Mouse (Mus musculus): ENCODE data around the gene Ciao2b. TPM values are rescaled to one million over a fixed set of nuclear protein-coding genes. Genes with fewer than 3 reads are reported as not detected.
A peak's percentile ranks its signal among the peaks of the same experiment; 100 is the strongest.
"Not testable (repeated sequence)": the region's sequence is repeated elsewhere in the genome, so short reads cannot be mapped to it uniquely, and the experiment has no call there.

Gene Ciao2b
- 53.2 and 69.5 TPM in 2 replicates for polyA plus RNA-seq (2012; rRNA removed)

GRCm38 (mm10) chr8:104641426-104642323, at the start of gene Ciao2b:
Gene Ciao2b, minus strand, starts transcription at chr8:104641965.
- DNase-seq (ENCODE audit: low spot score), result peak; percentile 81

- DNase-seq (ENCODE audit: low spot score), result no peak
Observed at GRCm38 (mm10) chr8:104688433-104688832, 46.7 kb upstream of the Ciao2b start.

DNA sequence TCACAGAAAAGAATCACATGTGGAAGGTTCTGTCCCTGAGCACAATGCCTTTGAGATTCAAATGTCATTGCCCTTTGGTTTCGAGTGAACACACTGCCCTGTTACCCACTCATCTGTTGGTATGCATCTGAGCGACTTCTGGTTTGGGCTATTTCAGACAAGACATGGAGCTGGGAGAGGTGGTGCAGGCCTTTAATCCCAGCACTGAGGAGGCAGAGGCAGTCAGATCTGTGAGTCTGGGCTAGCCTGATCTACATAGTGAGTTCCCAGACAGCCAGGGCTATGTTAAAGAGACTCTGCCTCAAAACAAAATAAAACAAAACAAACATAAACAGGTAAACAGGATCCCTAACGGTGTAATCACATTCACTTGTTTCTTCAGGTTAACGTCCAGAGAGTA, 13.8 kb upstream of the Ciao2b start:
- no peak for DNase-seq (ENCODE audit: low spot score)

- no peak for DNase-seq (ENCODE audit: low spot score)
Observed at GRCm38 (mm10) chr8:104654984-104655383, 13.2 kb upstream of the Ciao2b start.

GRCm38 (mm10) chr8:104644187-104644586, 2.4 kb upstream of the Ciao2b start:
- not testable (repeated sequence) for DNase-seq (ENCODE audit: low spot score)

DNA sequence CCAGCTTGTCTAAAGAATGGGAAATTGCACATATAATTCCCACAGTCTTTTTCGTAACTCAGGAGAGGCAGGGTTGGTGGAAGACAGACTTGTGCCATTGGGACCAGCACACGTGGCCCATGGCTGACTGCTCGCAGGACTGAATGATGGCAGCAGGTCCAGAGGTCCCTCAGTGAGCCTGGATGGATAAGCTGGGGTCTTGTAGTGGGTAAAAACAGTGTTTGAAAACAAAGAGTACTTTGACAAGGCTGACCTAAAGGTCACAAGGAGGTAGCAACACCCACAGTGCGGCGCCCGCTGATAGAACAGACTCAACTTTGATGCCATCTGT, 524 bp upstream of the Ciao2b start:
- DNase-seq (ENCODE audit: low spot score), result no peak

DNA sequence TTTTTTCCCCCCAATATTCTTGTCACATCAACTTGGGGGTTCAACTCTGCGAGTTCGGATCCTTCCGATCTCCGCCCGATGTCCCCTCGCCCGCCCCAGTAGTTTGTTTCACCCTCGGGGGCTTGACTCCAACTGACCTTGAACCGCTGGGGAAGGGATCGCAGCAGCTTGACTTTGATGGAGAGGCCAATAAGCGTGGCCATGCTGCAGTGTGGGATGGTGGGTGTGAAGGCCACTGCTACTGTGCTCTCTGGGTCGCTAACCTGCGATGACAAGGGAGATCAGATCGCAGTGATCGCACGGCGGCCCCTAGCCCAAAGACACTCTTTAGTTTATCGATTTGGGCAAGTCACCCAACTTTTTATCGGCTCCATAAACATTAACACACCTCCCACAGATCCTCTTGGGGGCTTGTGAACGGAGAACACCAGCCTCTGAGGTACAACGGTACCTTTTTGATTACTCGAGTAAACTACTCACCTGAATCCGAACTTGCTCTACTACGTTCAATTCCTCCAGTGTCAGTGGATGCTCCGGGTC, 864 bp downstream of the Ciao2b start:
- peak; percentile 15 for DNase-seq (ENCODE audit: low spot score)

GRCm38 (mm10) chr8:104640241-104640640, 1.5 kb downstream of the Ciao2b start:
- DNase-seq (ENCODE audit: low spot score), result no peak

GRCm38 (mm10) chr8:104638010-104638409, 3.8 kb downstream of the Ciao2b start:
- DNase-seq (ENCODE audit: low spot score), result no peak

- DNase-seq (ENCODE audit: low spot score), result no peak
Observed at GRCm38 (mm10) chr8:104635004-104635710, 6.6 kb downstream of the Ciao2b start.

- DNase-seq (ENCODE audit: low spot score), result no peak
Observed at GRCm38 (mm10) chr8:104633156-104633744, 8.5 kb downstream of the Ciao2b start.

GRCm38 (mm10) chr8:104632486-104632885, 9.3 kb downstream of the Ciao2b start:
- no peak for DNase-seq (ENCODE audit: low spot score)

DNA sequence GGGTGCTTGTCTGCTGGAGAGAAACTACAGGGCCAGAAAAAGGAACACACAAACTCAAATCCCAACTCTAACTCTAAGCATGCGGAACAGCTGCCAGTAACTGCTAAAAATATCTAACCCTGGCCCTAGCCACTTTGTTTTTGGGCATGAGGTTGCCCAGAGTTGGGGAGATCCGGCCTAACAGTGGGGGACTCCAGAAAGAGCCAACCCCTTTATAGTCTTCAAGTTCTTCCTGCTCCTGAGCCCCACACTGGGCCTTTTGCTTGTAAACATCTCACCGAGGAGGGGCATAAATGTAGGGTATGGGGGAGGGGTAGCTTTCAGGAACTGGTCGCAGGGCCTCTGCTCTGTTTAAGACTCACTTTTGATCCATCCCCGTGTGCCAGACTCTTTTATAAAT, 9.8 kb downstream of the Ciao2b start:
- DNase-seq (ENCODE audit: low spot score), result no peak

- DNase-seq (ENCODE audit: low spot score), result no peak
Observed at GRCm38 (mm10) chr8:104630981-104631663, 10.6 kb downstream of the Ciao2b start, which contains the start of gene Rrad. Gene Rrad, minus strand, starts transcription at chr8:104631327.

DNA sequence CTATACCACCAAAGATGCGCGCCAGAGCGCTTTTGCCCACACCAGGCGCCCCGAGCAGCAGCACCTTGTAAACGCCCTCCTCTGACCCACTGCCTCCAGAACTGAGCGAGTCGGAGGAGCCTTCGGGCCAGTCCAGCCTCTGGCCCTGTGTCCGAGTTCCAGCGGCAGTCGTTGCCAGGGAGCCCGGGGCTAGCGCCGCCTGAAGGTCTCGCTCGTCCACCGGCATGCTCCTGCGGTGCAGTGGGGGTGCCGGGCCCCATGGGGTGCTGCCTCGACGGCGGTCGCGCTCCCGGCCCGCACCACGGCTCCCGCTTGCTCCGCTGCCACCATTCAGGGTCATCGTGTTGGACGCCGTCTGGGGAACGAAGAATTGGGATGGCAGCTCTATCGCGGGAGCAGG, 11.2 kb downstream of the Ciao2b start:
- DNase-seq (ENCODE audit: low spot score), result peak; percentile 32

DNA sequence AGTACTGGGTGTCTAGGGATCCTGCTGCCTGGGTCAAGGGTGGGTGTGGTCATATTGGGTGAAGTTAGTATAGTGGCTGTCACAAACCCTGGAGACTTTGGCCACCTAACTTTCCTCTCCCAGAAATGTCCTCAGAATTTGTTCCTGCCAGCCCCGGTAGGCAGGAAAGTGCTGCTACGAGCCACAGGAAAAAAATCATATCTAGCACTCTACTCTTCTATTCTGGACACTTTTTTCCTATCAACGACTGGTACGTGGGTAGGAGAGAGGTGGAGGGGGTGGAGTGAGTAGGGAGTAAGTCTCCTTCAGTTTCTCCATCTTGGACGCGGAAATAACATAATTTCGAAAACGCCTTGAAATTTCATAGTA, 11.7 kb downstream of the Ciao2b start:
- no peak for DNase-seq (ENCODE audit: low spot score)

DNA sequence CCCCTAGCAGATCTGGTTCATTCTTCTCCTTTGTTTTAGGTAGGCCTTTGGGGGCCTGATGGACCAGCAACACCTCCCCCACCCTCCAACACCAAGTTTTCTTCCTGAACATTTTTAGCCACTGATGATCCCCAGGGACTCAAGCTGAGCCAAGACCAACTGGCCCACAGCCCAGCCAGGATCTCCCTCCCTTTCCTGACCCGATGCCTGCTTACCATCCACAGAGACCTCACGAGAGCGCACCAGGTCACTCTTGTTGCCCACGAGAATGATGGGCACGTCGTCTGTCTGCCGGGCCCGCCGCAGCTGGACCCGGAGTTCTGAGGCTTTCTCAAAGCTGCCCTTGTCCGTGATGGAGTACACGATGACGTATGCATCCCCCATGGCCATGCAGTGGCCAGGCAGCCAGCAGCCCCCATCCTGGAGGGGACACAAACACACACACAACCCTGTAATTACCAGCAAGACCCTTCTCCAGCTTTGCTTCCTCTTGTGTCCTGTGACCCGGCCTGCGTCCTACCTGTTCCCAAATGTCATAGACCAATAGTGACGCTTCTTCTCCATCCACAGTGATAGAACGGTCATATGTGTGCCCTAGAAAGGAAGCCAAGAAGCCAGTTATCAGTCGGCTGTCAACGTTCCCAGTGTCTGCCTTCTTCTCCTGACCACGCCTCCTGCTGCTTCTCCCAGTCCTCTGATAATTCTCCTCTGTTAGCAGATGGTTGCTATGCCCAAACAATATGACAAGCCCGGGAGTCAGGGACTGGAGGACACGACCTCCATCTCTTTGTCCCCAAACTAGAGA, 12.3 kb downstream of the Ciao2b start:
- DNase-seq (ENCODE audit: low spot score), result peak; percentile 27

DNA sequence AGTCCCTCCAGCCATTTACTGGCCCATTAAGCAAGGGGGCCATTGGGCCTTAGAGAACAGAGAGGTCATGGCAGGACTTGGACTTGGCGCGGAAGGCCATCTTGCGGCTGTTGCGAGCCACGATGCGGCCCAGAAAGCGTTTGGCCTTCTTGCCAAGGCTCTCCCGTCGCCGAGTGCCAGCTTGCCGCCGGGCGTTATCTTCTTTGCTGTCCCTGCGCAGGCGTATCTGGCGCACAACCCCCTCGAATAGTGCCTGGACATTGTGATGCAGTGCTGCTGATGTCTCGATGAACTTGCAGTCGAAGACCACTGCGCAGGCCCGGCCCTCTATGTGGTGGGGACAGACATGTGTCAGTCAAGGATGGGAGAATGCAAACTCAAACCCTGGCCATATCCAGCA, 13.4 kb downstream of the Ciao2b start:
- no peak for DNase-seq (ENCODE audit: low spot score)

- peak; percentile 4 for DNase-seq (ENCODE audit: low spot score)
Observed at GRCm38 (mm10) chr8:104627065-104627740, 14.6 kb downstream of the Ciao2b start.

GRCm38 (mm10) chr8:104624161-104624560, 17.6 kb downstream of the Ciao2b start, which contains the start of gene Cdh16:
Gene Cdh16, minus strand, starts transcription at chr8:104624396.
- no peak for DNase-seq (ENCODE audit: low spot score)

Measured in urinary bladder, adult 2 months (tissue).